Mouse (Mus musculus) limb, embryonic 12.5 days (tissue): ENCODE results near the gene Plce1. TPM values are rescaled to one million over a fixed set of nuclear protein-coding genes. Genes with fewer than 3 reads are reported as not detected.
A peak's percentile ranks its signal among the peaks of the same experiment; 100 is the strongest.
"Not testable (repeated sequence)": the region's sequence is repeated elsewhere in the genome, so short reads cannot be mapped to it uniquely, and the experiment has no call there.

Source experiments
- ATAC-seq: fragments of 200-750 bp; cut with Nextera tagmentation; 2 replicates; pipeline ENCODE4 v1.8.0; 2017; ENCODE audit warnings: low read depth, moderate TSS enrichment; ENCODE audit not compliant: insufficient number of reproducible peaks, insufficient read depth, low FRiP score, low TSS enrichment
- H3K27ac ChIP-seq: fragments of 300-500 bp; sonication (generic); 2 replicates; pipeline ENCODE4 v1.5.1; 2016; ENCODE audit warnings: mild to moderate bottlenecking, moderate library complexity
- H3K27me3 ChIP-seq: fragments of 300-500 bp; sonication (generic); 2 replicates; pipeline ENCODE4 v1.6.1; 2016; ENCODE audit warnings: mild to moderate bottlenecking, moderate library complexity
- H3K36me3 ChIP-seq: fragments of 300-500 bp; sonication (generic); 2 replicates; pipeline ENCODE4 v1.6.1; 2016; ENCODE audit warnings: mild to moderate bottlenecking, moderate library complexity
- H3K4me1 ChIP-seq: fragments of 300-500 bp; sonication (generic); replicated peaks from 2 replicates; pipeline ENCODE4 v1.6.1; 2016
- H3K4me2 ChIP-seq: fragments of 300-500 bp; sonication (generic); 2 replicates; pipeline ENCODE4 v1.6.1; 2016; ENCODE audit warnings: mild to moderate bottlenecking, moderate library complexity
- H3K4me3 ChIP-seq: fragments of 300-500 bp; sonication (generic); replicated peaks from 2 replicates; pipeline ENCODE4 v1.5.1; 2016; ENCODE audit warnings: mild to moderate bottlenecking
- H3K9ac ChIP-seq: fragments of 300-500 bp; sonication (generic); replicated peaks from 2 replicates; pipeline ENCODE4 v1.6.1; 2016; ENCODE audit warnings: mild to moderate bottlenecking, moderate library complexity
- H3K9me3 ChIP-seq: fragments of 300-500 bp; sonication (generic); 2 replicates; pipeline ENCODE4 v1.6.1; 2016; ENCODE audit warnings: mild to moderate bottlenecking, moderate library complexity
- WGBS: fragments of 180-500 bp; shearing (Covaris S2); methylation state at CpG from one replicate; pipeline ENCODE4 v1.1.7; 2016; 5-methylcytosine and 5-hydroxymethylcytosine counted together
- polyA plus RNA-seq: library from polyadenylated mRNA; unstranded; fragments of >200 nt; fragmentation: Nextera tagmentation; extraction: Ambion mirVana; gene quantifications from 2 replicates; pipeline ENCODE4 v1.2.1, GENCODE M21; 2016

Plce1 gene
- polyA plus RNA-seq, 1 experiment from 2014 or later = 7.1 TPM

DNA sequence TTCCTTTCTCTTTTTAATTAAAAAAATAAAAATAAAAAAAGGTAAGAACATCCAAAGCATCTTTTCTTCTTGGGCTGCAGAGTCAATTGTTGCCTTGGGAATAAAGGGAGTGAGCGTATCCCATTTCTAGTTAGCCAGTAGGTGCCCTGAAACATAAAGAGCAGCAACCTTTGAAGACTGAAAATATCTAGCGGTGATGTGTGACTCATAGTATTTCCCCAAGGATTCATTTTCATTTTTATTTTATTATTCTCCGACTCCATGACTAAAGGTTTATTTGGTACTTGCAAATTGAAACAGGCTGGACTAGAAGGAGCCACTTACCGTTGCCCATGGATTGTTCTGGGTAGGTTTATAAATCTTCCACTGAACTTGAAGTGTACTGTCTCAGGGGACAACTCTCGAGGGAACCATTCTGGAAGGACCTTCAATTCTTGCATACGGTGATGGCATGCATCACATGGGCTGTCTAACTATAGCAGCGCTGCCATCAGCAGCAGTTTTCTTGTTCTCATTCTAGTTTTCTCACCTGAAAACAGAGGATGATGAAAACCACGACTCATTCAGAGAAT, 68.7 kb downstream of the Plce1 start:
- Histone ChIP-seq H3K9me3 (no peaks in the 10 kb centered on the region), H3K9ac (no peak overlapping the region), H3K4me3 (no peak overlapping the region), H3K27ac (0 out of 2 replicates have a peak overlapping the region, but pooled peaks have one; percentile 29), H3K36me3 (no peaks in the 10 kb centered on the region), H3K27me3 (no peaks in the 10 kb centered on the region), H3K4me1 (peaks cover 13% of the 10 kb centered on the region), H3K4me2 (no peak overlapping the region)
- ATAC-seq = no peak
- 53% methylated on average over 8 of the region's 8 CpGs for WGBS

DNA sequence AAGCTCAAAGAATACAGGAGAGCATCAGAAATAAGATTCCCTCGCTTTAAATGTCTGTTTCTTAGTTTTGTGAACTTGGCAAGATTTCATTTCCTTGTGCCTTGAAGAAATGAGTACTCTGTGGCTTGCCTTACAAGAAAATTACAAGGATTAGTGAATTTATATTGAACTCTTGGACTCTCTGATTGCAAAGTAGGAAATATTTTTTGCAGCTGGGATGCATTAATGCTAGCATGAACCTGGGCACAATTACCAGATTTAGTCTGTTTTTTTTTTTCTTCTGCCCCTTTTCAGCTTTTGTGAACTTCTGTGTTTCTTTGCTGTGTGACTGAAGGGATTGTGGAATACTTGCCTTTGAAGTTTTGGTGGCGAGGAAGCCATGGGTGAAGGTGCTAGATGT, 72.6 kb downstream of the Plce1 start:
- no peaks in the 10 kb centered on the region for H3K36me3 ChIP-seq
- no peak overlapping the region for H3K4me2 ChIP-seq
- H3K27me3 ChIP-seq = no peaks in the 10 kb centered on the region
- ATAC-seq = no peak
- peaks cover 13% of the 10 kb centered on the region for H3K4me1 ChIP-seq
- no peak overlapping the region for H3K9ac ChIP-seq
- H3K9me3 ChIP-seq = no peaks in the 10 kb centered on the region
- no peak overlapping the region for H3K4me3 ChIP-seq
- 60% methylated on average over 2 of the region's 2 CpGs for WGBS
- 0 out of 2 replicates have a peak overlapping the region, but pooled peaks have one; percentile 8 for H3K27ac ChIP-seq

DNA sequence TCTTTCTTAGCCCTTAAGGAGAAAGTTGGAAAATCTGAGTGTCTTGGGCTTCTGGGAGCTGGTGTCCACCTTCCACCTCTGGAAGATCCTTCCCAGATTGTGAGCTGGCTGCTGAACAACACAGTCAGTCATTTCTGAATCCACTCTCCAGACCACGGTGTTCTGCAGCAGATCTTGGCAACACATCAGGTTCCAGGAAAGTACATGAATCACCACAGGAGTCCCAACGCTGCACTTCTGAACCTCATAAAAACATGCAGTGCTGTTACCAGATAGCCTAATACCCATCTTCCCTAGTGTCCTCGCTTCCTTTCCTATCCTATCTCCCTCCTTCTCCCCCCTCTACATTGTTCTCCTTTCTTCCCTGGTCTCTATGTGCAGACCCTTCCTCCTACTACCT, 74.5 kb downstream of the Plce1 start:
- WGBS = 68% methylated on average over 3 of the region's 3 CpGs
- ATAC-seq = no peak
- H3K9me3 ChIP-seq = no peaks in the 10 kb centered on the region

DNA sequence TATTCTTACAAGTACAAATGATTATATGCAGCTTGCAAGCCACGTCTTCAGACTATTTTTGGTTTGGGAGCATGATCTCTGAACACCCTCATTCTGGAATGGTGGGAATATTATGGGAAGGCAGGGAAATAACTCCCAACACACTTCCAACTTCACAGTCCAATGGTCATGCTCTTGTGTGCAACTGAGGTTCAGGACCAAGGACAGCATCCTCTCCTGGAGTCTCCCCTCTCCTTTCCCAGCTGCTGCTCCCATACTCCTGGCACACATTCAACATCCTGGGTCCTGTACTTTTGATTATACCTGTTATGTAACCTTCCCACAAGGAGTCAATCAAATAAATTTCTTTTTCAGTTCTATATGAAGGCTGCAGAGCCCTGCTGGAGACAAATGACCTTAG, 77.9 kb downstream of the Plce1 start:
- Histone ChIP-seq H3K9ac (no peak overlapping the region), H3K36me3 (no peaks in the 10 kb centered on the region), H3K27me3 (no peaks in the 10 kb centered on the region), H3K4me1 (peaks cover 4% of the 10 kb centered on the region; the same call in 1 of the 2 replicates), H3K4me3 (no peak overlapping the region), H3K27ac (no peak overlapping the region), H3K4me2 (no peak overlapping the region), H3K9me3 (no peaks in the 10 kb centered on the region)
- no peak for ATAC-seq
- 47% methylated on average over 1 of the region's 1 CpGs for WGBS

More for the DNA sequence above, 74.5 kb downstream of the Plce1 start:
- H3K4me3 ChIP-seq = no peak overlapping the region
- H3K27ac ChIP-seq = no peak overlapping the region
- H3K27me3 ChIP-seq = no peaks in the 10 kb centered on the region
- peaks cover 13% of the 10 kb centered on the region for H3K4me1 ChIP-seq
- H3K9ac ChIP-seq = no peak overlapping the region
- no peaks in the 10 kb centered on the region for H3K36me3 ChIP-seq
- no peak overlapping the region for H3K4me2 ChIP-seq

DNA sequence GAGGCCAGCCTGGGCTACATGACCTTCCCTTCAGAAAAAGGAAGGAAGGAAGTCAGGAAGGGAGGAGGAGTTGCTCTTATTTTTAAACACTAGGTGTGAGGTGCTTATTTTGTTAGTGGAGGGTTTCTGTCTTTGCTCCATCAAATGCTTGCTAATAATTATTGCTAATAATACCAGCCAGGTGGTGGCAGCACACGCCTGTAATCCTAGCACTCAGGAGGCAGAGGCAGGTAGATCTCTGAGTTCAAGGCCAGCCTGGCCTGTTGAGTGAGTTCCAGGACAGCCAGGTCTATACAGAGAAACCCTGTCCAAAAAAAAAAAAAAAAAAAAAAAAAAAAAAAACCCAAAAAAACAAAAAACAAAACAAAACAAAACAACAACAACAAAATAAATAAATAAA, 81.0 kb downstream of the Plce1 start:
- 72% methylated on average over 1 of the region's 1 CpGs for WGBS
- H3K4me1 ChIP-seq, H3K4me3 ChIP-seq, ATAC-seq, H3K9ac ChIP-seq, H3K4me2 ChIP-seq, H3K9me3 ChIP-seq, H3K27me3 ChIP-seq, H3K36me3 ChIP-seq, H3K27ac ChIP-seq: not testable (repeated sequence)

DNA sequence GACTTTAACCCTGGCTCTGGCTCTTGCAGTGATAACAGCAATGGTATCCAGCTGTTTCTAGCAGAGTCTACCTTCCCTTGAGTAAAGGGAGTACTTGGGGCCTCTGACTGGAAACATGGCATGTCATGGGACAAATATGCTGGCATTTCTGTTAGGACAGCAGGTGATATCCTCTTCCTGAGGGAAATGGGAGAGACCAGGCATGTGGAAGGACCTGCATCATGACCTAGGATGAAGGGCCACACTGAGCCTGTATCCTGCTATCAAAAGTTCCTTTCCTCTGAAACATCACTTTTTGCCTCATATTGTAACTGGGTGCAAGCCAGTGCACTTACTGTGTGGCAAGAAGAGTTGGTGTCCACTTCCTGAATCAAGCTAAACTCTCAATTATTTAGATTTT, 85.2 kb downstream of the Plce1 start:
- no peaks in the 10 kb centered on the region for H3K36me3 ChIP-seq
- no peak overlapping the region for H3K4me2 ChIP-seq
- H3K27ac ChIP-seq = no peak overlapping the region
- H3K27me3 ChIP-seq = no peaks in the 10 kb centered on the region
- peaks cover 16% of the 10 kb centered on the region for H3K4me1 ChIP-seq
- H3K9me3 ChIP-seq = no peaks in the 10 kb centered on the region
- no peak for ATAC-seq
- no peak overlapping the region for H3K9ac ChIP-seq
- H3K4me3 ChIP-seq = no peak overlapping the region

DNA sequence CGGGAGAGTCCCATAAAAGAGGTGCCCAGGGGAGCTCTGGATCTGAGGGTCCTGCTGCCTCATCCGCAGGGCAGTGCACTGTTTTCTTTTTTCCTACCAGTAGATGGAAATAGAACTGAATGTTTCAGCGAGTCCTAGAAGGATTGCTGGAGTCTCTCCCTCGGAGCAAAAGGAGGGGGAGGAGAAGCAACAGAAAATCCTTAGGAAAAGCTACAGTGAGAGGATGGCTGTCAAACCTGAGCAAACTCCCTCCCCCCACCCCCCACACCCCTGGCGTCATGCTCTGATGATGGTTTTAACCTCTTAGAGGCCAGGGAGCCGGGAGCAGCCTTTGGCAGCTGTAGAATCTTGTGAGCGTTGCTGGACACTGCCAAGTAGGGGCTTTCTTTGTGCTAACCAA, 85.8 kb downstream of the Plce1 start:
- Histone ChIP-seq H3K27ac (no peak overlapping the region), H3K4me3 (no peak overlapping the region), H3K36me3 (no peaks in the 10 kb centered on the region), H3K4me1 (peaks cover 16% of the 10 kb centered on the region), H3K9ac (no peak overlapping the region), H3K9me3 (no peaks in the 10 kb centered on the region), H3K27me3 (no peaks in the 10 kb centered on the region), H3K4me2 (no peak overlapping the region)
- ATAC-seq = no peak
- 28% methylated on average over 7 of the region's 7 CpGs for WGBS

DNA sequence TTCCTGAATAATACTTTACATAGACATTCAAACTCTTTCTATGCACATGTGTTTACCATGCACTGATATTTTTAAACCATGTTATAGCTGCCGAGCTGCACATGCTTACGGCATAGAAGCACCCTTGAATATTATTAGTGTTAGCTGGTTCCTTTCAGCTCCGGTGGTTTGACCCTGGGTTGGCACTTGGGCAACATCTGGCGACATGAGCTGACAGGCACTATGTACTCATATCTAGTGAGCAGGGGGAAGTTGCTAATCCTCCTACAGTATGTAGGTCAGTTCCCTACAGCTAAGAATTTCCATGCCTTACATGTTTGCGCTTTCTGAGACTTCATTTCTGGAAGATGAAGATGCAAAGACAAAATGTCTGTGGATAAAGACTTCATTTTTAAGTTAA, 86.4 kb downstream of the Plce1 start:
- Histone ChIP-seq H3K36me3 (no peaks in the 10 kb centered on the region), H3K4me3 (no peak overlapping the region), H3K27ac (no peak overlapping the region), H3K27me3 (no peaks in the 10 kb centered on the region), H3K4me2 (no peak overlapping the region), H3K9ac (no peak overlapping the region), H3K4me1 (peaks cover 16% of the 10 kb centered on the region), H3K9me3 (no peaks in the 10 kb centered on the region)
- ATAC-seq = no peak
- 62% methylated on average over 5 of the region's 5 CpGs for WGBS

DNA sequence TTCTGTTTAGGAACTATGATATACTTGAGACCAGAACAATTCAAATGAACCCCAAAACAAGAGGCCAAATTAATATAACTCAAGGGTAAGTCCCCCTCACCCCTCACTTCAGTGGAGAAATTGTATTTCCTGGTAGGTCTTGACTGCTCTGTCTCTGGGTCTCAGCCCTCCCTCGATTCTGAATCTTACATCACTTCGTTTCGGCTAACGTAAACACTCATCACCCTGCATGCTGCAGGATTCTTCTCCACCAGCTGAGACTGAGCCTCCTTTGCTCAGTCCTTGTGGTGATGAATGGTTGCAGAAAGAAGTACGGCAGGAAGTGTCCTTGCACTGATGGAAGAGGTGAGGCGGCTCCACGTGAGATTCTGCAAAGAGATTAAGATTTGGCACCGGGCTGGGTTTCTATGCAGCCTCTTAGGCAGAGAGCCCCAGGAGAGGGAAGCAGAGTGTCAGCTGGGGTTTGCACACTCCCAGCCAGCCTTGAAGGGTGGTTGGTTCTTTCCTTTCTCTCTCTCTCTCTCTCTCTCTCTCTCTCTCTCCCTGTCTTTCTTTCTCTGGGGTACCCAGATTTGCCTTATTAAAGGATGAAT, 97.7 kb downstream of the Plce1 start:
- no peaks in the 10 kb centered on the region for H3K27me3 ChIP-seq
- H3K27ac ChIP-seq = no peak overlapping the region
- ATAC-seq = no peak
- H3K36me3 ChIP-seq = no peaks in the 10 kb centered on the region
- no peaks in the 10 kb centered on the region for H3K9me3 ChIP-seq
- no peak overlapping the region for H3K4me2 ChIP-seq
- whole genome bisulfite sequencing = 41% methylated on average over 8 of the region's 8 CpGs
- peaks cover 15% of the 10 kb centered on the region for H3K4me1 ChIP-seq
- H3K4me3 ChIP-seq = no peak overlapping the region
- H3K9ac ChIP-seq = 0 out of 2 replicates have a peak overlapping the region, but pooled peaks have one; percentile 27

DNA sequence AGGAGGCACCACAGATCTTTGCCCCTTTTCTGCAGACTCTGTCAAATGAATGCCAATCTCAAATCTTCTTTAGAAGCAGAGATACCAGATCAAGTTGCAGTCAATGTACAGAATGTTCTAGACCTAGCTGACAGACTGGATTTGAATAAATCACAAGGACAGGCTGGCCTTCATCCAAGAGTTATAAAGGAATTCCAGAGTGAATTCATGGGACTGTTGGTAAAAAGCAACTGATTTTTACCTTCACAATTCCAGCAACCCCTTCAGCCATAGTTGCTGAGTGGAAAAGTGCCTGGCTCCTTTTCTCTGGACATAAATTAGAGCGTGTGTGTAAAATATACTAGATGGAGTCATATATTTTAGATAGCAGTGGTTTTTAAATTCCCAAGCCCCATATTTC, 102.0 kb downstream of the Plce1 start:
- H3K27ac ChIP-seq = no peak overlapping the region
- H3K4me2 ChIP-seq = no peak overlapping the region
- H3K4me1 ChIP-seq = peaks cover 41% of the 10 kb centered on the region
- H3K27me3 ChIP-seq = no peaks in the 10 kb centered on the region
- no peaks in the 10 kb centered on the region for H3K9me3 ChIP-seq
- no peak overlapping the region for H3K9ac ChIP-seq
- no peaks in the 10 kb centered on the region for H3K36me3 ChIP-seq
- H3K4me3 ChIP-seq = no peak overlapping the region
- WGBS = 72% methylated on average over 1 of the region's 1 CpGs
- no peak for ATAC-seq

DNA sequence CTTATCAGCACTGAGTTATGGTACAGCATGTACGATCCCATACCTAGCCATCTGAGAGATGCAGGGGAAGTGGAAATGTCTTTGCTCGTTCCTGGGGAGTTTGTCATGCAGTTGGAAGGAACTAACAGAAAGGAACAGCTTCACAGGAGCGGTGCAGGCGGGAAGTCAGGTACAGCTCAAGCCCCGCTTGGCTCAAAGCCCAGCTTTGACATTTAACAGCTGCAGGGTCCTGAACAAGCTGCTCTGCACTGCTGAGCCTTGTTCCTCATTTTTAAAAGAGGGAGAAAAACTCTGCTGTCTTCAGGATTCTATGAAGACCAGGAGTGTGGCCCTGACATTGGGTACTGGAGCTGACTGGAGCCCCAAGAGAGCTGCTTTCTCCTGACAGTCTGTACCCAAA, 106.7 kb downstream of the Plce1 start:
- H3K4me1 ChIP-seq = peaks cover 36% of the 10 kb centered on the region
- H3K4me3 ChIP-seq = no peak overlapping the region
- H3K4me2 ChIP-seq = no peak overlapping the region; the same call in 1 of the 2 replicates
- WGBS = 39% methylated on average over 5 of the region's 5 CpGs
- H3K36me3 ChIP-seq = no peaks in the 10 kb centered on the region
- ATAC-seq = no peak
- H3K27ac ChIP-seq = peak overlapping the region; percentile 64; the same call in 1 of the 2 replicates
- no peak overlapping the region for H3K9ac ChIP-seq
- no peaks in the 10 kb centered on the region for H3K9me3 ChIP-seq
- H3K27me3 ChIP-seq = no peaks in the 10 kb centered on the region

DNA sequence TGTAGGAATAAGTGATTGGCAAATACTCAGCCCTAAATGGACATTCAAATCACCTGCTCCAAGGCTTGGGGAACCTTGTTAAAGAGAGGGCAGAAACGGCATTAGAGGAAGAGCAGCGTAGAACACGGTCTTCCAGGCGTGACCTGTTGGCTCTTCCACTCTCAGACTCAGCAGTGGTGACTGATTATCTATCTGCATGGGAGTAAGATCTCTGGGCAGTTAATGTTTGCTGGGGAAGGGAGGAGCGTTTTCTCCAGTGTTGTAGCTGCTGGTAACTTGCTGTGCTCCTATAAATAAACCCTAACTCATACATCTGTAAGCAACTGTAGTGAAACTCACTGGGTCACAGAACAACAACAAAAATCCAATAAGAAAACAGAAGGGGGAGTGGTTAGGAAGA, 108.6 kb downstream of the Plce1 start:
- Histone ChIP-seq H3K4me2 (no peak overlapping the region), H3K36me3 (no peaks in the 10 kb centered on the region), H3K9ac (no peak overlapping the region), H3K9me3 (no peaks in the 10 kb centered on the region), H3K27ac (no peak overlapping the region), H3K4me1 (peaks cover 33% of the 10 kb centered on the region), H3K4me3 (no peak overlapping the region), H3K27me3 (no peaks in the 10 kb centered on the region)
- ATAC-seq = no peak
- WGBS = 87% methylated on average over 5 of the region's 5 CpGs
